Mouse (Mus musculus): Measurements from ENCODE around the gene Zg16.

The Zg16 gene

GRCm38 (mm10) chr7:127003620-127004019, 83.5 kb downstream of the Zg16 start:
- DNase-seq (ENCODE audit: low read depth): no peak
